Comparison of ENCODE assay signal across 23 mouse cellular contexts in genomic region chr17:64608923-64609598, GRCm38 (mm10). TPM values are rescaled to one million over a fixed set of nuclear protein-coding genes. Genes with fewer than 3 reads are reported as not detected.
DNase-seq lines count a peak whose midpoint lies in the region; ATAC-seq and TF ChIP-seq lines count a peak whose summit lies in the region.
"Had no signal": no experiment of that assay in that cellular context is flagged by ENCODE, and none has a peak within 500 bp of the region (broad histone marks: within the 10 kb centered on the region; RNA-seq: fewer than 3 reads in every experiment).

No protein-coding gene starts in this region.

- H3K27me3 ChIP-seq in heart, embryonic 16.5 days (ENCODE audit: control insufficient read depth, insufficient read depth, low read length) = no peaks in the 10 kb centered on the region
- H3K27me3 ChIP-seq in heart, embryonic 10.5 days (ENCODE audit: insufficient read depth, poor library complexity, severe bottlenecking) = peaks cover 4% of the 10 kb centered on the region; the same call in 1 of the 2 replicates
- no peaks in the 10 kb centered on the region for H3K27me3 ChIP-seq in liver, postnatal 0 days (ENCODE audit: insufficient read depth, low read length)
- H3K27me3 ChIP-seq in liver, embryonic 11.5 days (replicated peaks; ENCODE audit: control insufficient read depth, insufficient read depth, low read length) = no peaks in the 10 kb centered on the region
- no peaks in the 10 kb centered on the region for H3K27me3 ChIP-seq in neural tube, embryonic 15.5 days (replicated peaks)
- H3K27me3 ChIP-seq: forebrain, embryonic 13.5 days; liver, embryonic 13.5 days had no signal

- no peak overlapping the region for H3K4me3 ChIP-seq in heart, embryonic 16.5 days (ENCODE audit: low read length)
- H3K4me3 ChIP-seq in heart, embryonic 10.5 days = no peak overlapping the region
- H3K4me3 ChIP-seq in liver, postnatal 0 days (ENCODE audit: low read depth, low read length) = no peak overlapping the region
- H3K4me3 ChIP-seq in liver, embryonic 11.5 days (ENCODE audit: low read depth, low read length) = no peak overlapping the region
- H3K4me3 ChIP-seq in neural tube, embryonic 15.5 days (replicated peaks) = no peak overlapping the region
- H3K4me3 ChIP-seq: embryonic facial prominence, embryonic 10.5 days; forebrain, embryonic 13.5 days; left cerebral cortex, adult 2 months; liver, embryonic 13.5 days had no signal

- no peaks in the 10 kb centered on the region for H3K36me3 ChIP-seq in heart, embryonic 16.5 days (ENCODE audit: control insufficient read depth, insufficient read depth)
- H3K36me3 ChIP-seq in heart, embryonic 10.5 days = 0 out of 2 replicates have a peak, but pooled peaks cover 4% of the 10 kb centered on the region
- peaks cover 26% of the 10 kb centered on the region for H3K36me3 ChIP-seq in liver, postnatal 0 days (replicated peaks; ENCODE audit: insufficient read depth, low read length)
- 0 out of 2 replicates have a peak, but pooled peaks cover 2% of the 10 kb centered on the region for H3K36me3 ChIP-seq in liver, embryonic 11.5 days (ENCODE audit: control insufficient read depth, insufficient read depth, low read length)
- no peaks in the 10 kb centered on the region for H3K36me3 ChIP-seq in neural tube, embryonic 15.5 days
- H3K36me3 ChIP-seq: liver, embryonic 13.5 days had no signal

- ATAC-seq in heart, embryonic 16.5 days (replicated peaks; ENCODE audit: extremely low read depth, insufficient read depth, low FRiP score) = no peak
- ATAC-seq in liver, postnatal 0 days = 0 out of 2 replicates have a peak, but pooled peaks have one; percentile 10
- no peak for ATAC-seq in liver, embryonic 11.5 days (replicated peaks; ENCODE audit: low FRiP score)
- ATAC-seq in hematopoietic stem cell, adult 5-6 weeks (replicated peaks in 1 of 2; ENCODE audit: insufficient read depth in 1 of 2, low FRiP score in 2 of 2, low TSS enrichment in 1 of 2, low read depth in 1 of 2, poor library complexity in 2 of 2, severe bottlenecking in 2 of 2) = peak; percentile 37 to 49; a peak in 2 of 4 replicates
- no peak for ATAC-seq in neural tube, embryonic 15.5 days (ENCODE audit: low FRiP score)
- ATAC-seq: forebrain, embryonic 13.5 days; hindbrain, embryonic 16.5 days had no signal

- no peak overlapping the region for H3K4me2 ChIP-seq in heart, embryonic 16.5 days (ENCODE audit: low read depth, low read length)
- no peak overlapping the region for H3K4me2 ChIP-seq in liver, postnatal 0 days (ENCODE audit: low read depth, low read length)
- no peak overlapping the region for H3K4me2 ChIP-seq in liver, embryonic 11.5 days
- no peak overlapping the region for H3K4me2 ChIP-seq in neural tube, embryonic 15.5 days
- H3K4me2 ChIP-seq: forebrain, embryonic 13.5 days; liver, embryonic 13.5 days had no signal

- DNase-seq in heart, embryonic 10.5 days (ENCODE audit: low spot score) = no peak
- no peak for DNase-seq in liver, postnatal 0 days
- no peak for DNase-seq in liver, embryonic 11.5 days (ENCODE audit: low spot score)
- DNase-seq in 416B (ENCODE audit: low read depth) = peak; percentile 7
- no peak for DNase-seq in right cerebral cortex, postnatal 36 days (ENCODE audit: low spot score in 2 of 2)
- DNase-seq: adrenal gland, postnatal 36 days; B cell, adult 2 months; cerebellum, adult 2 months; gastrocnemius, postnatal 10 days; heart, postnatal 36 days; kidney, adult 11 months; kidney, postnatal 10 days; left cerebral cortex, postnatal 4 days; liver, embryonic 13.5 days; right cerebral cortex, adult 18-20 months; thymus, postnatal 36 days had no signal

- H3K27ac ChIP-seq in heart, embryonic 16.5 days (ENCODE audit: low read length) = peak overlapping the region; percentile 32; the same call in 1 of the 2 replicates
- H3K27ac ChIP-seq in heart, embryonic 10.5 days = no peak overlapping the region
- peak overlapping the region; percentile 73 for H3K27ac ChIP-seq in liver, postnatal 0 days (ENCODE audit: low read depth)
- H3K27ac ChIP-seq in liver, embryonic 11.5 days (ENCODE audit: low read depth, low read length) = no peak overlapping the region
- H3K27ac ChIP-seq in neural tube, embryonic 15.5 days (replicated peaks) = no peak overlapping the region
- H3K27ac ChIP-seq: embryonic facial prominence, embryonic 10.5 days; forebrain, embryonic 13.5 days; left cerebral cortex, adult 2 months; liver, embryonic 13.5 days had no signal

- H3K4me1 ChIP-seq in heart, embryonic 16.5 days (ENCODE audit: control insufficient read depth, insufficient read depth, low read length) = peaks cover 4% of the 10 kb centered on the region; the same call in 1 of the 2 replicates
- peaks cover 8% of the 10 kb centered on the region for H3K4me1 ChIP-seq in heart, embryonic 10.5 days
- H3K4me1 ChIP-seq in liver, postnatal 0 days (ENCODE audit: insufficient read depth) = peaks cover 45% of the 10 kb centered on the region
- H3K4me1 ChIP-seq in liver, embryonic 11.5 days (replicated peaks; ENCODE audit: control insufficient read depth, insufficient read depth, low read length) = peaks cover 5% of the 10 kb centered on the region
- H3K4me1 ChIP-seq in neural tube, embryonic 15.5 days = peaks cover 12% of the 10 kb centered on the region

- H3K9ac ChIP-seq in heart, embryonic 16.5 days (ENCODE audit: low read length) = no peak overlapping the region
- no peak overlapping the region for H3K9ac ChIP-seq in liver, postnatal 0 days (replicated peaks)
- H3K9ac ChIP-seq in liver, embryonic 11.5 days (ENCODE audit: low read depth, low read length) = no peak overlapping the region
- H3K9ac ChIP-seq in neural tube, embryonic 15.5 days (replicated peaks) = no peak overlapping the region
- H3K9ac ChIP-seq: forebrain, embryonic 13.5 days; liver, embryonic 13.5 days had no signal

- TF ChIP-seq CTCF in liver, postnatal 0 days (IDR thresholded peaks at IDR 0.05; ENCODE audit: low read depth) = no peak

- 67% methylated on average over 6 of the region's 6 CpGs for WGBS in heart, embryonic 16.5 days
- WGBS in heart, embryonic 10.5 days = 65% methylated on average over 6 of the region's 6 CpGs
- WGBS in liver, postnatal 0 days (ENCODE audit: insufficient replicate concordance) = 49% methylated on average over 6 of the region's 6 CpGs
- 66% methylated on average over 6 of the region's 6 CpGs for WGBS in liver, embryonic 11.5 days
- 87% methylated on average over 6 of the region's 6 CpGs for WGBS in neural tube, embryonic 15.5 days

- no peaks in the 10 kb centered on the region for H3K9me3 ChIP-seq in heart, embryonic 16.5 days (replicated peaks; ENCODE audit: control insufficient read depth, low read length)
- H3K9me3 ChIP-seq in heart, embryonic 10.5 days = no peaks in the 10 kb centered on the region
- H3K9me3 ChIP-seq in liver, postnatal 0 days (ENCODE audit: low read length) = no peaks in the 10 kb centered on the region
- no peaks in the 10 kb centered on the region for H3K9me3 ChIP-seq in liver, embryonic 11.5 days (ENCODE audit: control insufficient read depth, low read length)
- no peaks in the 10 kb centered on the region for H3K9me3 ChIP-seq in neural tube, embryonic 15.5 days (replicated peaks)
- H3K9me3 ChIP-seq: embryonic facial prominence, embryonic 10.5 days; forebrain, embryonic 13.5 days; liver, embryonic 13.5 days had no signal

- TF ChIP-seq EP300 in liver, postnatal 0 days (IDR thresholded peaks at IDR 0.05; ENCODE audit: low read depth) = no peak

RNA-seq across cellular contexts. Expression of gene Man2a1, which starts 8.5 kb away (rescaled TPM):
- polyA plus RNA-seq in heart, embryonic 16.5 days (2015; fragmentation: Nextera tagmentation; extraction: Ambion mirVana) = 6.3 and 6.9 TPM in 2 replicates
- 4.5 and 9.1 TPM in 2 replicates for polyA plus RNA-seq in heart, embryonic 10.5 days (2016; fragmentation: Nextera tagmentation; extraction: Ambion mirVana)
- polyA plus RNA-seq in liver, postnatal 0 days (2015; fragmentation: Nextera tagmentation; extraction: Ambion mirVana) = 11.5 and 12.8 TPM in 2 replicates
- 5.7 and 6.8 TPM in 2 replicates for polyA plus RNA-seq in liver, embryonic 11.5 days (2014; fragmentation: Nextera tagmentation; extraction: Ambion mirVana)
- total RNA-seq in hematopoietic stem cell, adult 5-6 weeks (2017) = 18.6 and 19.4 TPM in 2 replicates
- 5.4 and 9.0 TPM in 2 replicates for polyA plus RNA-seq in neural tube, embryonic 15.5 days (2015; fragmentation: Nextera tagmentation; extraction: Ambion mirVana)

Comparison
In these comparisons a context has a peak if more than half of its experiments do, and no peak if none do; other contexts are left out.
1. ATAC-seq: peak in liver, postnatal 0 days (single experiment) and hematopoietic stem cell, adult 5-6 weeks (2 of 2); none in heart, embryonic 16.5 days (single experiment), liver, embryonic 11.5 days (single experiment) and neural tube, embryonic 15.5 days (single experiment).
2. H3K27ac ChIP-seq: peak in heart, embryonic 16.5 days (single experiment) and liver, postnatal 0 days (single experiment); none in heart, embryonic 10.5 days (single experiment), liver, embryonic 11.5 days (single experiment) and neural tube, embryonic 15.5 days (single experiment).